Mouse (Mus musculus) left cerebral cortex, postnatal 25 days (tissue): Measurements from ENCODE around the gene Cacul1. TPM values are rescaled to one million over a fixed set of nuclear protein-coding genes. Genes with fewer than 3 reads are reported as not detected.
"Not testable (repeated sequence)": the region's sequence is repeated elsewhere in the genome, so short reads cannot be mapped to it uniquely, and the experiment has no call there.

Source experiments
- DNase-seq, 2 experiments: peaks; one replicate each; pipeline ENCODE4 v3.0.0; 2022; ENCODE audit warnings: low spot score in 2 of 2, mixed read lengths in 1 of 2
- intact Hi-C: fragments of 180-260 bp; cut with DNase I; formaldehyde crosslinking; loops from one replicate; pipeline ENCODE4 v1.15.1; 2025
- total RNA-seq, 2 experiments: library from RNA; stranded (reverse); gene quantifications; 2 replicates each; pipeline ENCODE4 v1.2.3; 2021

Gene Cacul1
- total RNA-seq = 10 to 100 TPM; 48.3 to 50.1 TPM

DNA sequence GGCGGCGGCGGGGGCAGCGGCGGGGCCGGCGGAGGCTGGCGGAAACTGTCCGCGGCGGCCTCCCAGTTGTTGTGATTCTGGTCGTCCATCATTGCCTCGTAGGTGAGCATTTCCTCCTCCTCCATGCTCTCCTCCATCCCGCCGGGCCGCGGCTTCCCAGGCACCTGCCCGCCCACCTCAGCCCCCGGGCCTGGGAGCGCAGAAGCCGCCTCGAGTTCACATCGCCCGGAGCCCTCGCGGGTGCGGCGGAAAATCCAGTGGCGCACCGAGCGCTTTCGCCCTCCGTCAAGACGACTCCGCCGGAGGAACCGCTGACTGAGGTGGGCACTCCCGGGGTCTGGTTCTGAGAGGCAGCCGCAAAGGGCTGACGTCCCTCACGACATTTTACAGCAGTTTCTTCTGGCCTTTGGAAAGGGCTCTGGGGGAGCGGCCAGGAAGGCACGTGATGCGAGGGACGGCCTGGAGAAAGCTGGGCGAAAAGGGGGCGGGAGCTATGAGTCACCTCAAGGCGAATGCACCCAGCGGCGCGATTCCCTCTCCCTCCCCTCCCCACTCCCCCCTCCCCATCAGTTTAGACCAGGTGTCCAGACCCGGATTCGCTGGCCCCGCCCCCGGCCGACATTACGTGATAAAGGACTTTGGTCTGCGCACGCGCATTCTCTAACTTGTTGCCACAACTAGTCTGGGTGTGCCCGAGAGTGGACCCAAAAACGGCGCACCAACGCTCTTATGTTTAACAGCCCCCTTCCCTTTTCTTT is at the start of gene Cacul1:
Gene Cacul1 (minus strand): TSS at position 444 of the 758 bp plus-strand sequence.
- peak; percentile 93 to 98 for DNase-seq
- intact Hi-C loops = loop anchor here (1.0 kb wide), 1 partner anchor 176 kb away; no protein-coding TSS in a partner anchor

DNA sequence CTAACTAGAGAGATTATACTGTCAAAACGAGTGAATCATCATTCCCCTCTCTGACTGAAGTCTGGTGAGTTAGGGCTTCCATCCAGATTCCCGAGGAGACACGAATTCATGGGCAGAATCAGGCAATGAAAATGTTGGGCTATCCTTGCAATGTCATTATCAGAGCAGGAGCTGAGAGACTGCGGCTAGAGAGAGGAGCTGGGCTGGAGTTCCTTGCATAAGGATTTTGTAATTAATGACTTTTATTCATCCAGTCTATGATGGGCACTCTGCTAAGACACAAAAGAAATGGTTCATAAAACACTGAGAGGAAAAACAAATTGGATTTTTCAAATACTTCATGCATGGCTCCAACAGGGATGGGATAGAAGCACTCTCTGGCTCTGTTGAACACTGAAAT is 38.6 kb upstream of the Cacul1 start:
- DNase-seq = peak in 1 of 2 experiments; percentile 30

DNA sequence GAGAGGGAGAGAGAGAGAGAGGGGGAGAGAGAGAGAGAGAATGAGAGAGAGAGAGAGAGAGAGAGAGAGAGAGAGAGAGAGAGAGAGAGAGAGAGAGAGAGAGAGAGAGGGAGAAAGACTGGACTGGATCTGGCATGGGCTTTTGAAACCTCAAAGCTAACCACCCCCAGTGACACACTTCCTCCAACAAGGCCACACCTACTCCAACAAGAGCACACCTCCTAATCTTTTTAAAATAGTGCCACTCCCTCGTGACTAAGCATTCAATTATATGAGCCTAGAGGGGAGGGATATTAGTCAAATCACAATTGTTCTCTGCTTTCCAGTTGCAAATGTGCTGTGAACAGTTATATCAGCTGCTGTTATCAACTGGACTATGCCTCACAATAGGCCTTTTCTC is 36.2 kb upstream of the Cacul1 start:
- intact Hi-C loops = no loop called here
- DNase-seq = no peak

More for the DNA sequence above, 38.6 kb upstream of the Cacul1 start:
- intact Hi-C loops = no loop called here

DNA sequence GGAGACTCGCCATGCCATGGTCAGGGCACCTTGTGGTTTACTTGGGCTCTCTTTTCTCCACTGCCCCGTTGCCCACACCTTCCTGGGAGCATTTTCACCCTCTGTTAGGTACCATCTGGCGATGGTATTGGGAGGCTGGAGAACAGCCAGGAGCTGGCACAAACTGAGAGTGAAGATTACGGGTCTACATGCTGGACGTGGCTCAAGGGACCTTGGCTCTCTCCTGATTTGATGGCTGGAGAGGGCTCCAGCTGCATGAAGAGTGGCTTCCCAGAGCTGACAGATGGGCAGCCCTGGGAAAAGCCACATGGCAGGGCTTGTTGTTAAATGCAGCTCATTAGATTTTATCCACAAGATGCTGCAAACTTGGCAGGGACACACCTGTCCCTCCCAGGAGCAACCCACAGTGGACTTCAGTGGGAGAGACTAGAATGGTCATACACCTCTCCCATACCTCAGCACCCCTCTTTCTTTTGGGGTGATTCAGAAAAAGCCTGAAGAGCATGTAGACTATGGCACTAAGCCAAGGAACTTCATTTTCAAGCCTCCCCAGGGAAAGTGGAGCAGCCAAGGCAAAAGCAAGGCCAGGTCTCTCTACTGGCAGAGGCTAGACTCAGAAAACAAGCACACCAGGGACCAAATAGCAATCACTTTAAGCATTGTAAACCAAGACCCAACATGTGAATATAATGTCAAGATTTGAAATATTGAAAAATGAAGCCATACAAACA is 34.8 kb upstream of the Cacul1 start:
- intact Hi-C loops = no loop called here

DNA sequence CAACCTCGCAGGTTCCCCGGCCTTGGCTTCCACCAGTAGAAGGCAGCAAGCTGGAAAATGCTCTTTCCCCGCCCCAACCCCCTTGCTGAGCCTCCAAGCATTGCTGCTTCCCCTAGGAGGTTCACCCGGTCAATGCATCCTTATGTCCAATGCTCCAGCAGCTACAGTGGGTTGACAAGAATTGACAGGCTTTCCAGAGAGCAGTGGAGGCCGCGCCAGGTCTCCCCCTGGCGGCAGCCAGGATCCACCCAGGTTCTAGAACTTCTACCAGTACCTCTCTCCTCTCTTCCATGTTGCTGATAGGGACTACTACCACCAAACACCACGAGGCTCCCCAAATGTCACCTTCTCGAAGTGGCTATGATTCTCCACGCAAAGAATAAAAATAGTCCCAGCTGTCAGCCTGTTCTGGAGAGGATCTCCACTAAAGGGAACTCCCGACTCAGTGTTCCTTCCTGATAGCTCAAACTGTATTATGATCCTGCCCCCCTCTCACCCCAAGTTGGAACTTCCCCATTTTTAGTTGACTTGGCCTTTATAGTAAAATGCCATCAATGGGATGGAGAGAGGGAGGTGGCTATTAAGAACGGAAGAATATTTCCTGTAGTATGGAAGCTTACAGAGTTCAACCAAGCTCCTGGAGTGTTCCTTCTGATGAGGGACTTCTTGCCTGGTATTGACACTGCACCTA is 30.8 kb upstream of the Cacul1 start:
- intact Hi-C loops = no loop called here
- no peak for DNase-seq

More for the DNA sequence above, 34.8 kb upstream of the Cacul1 start:
- DNase-seq = no peak

DNA sequence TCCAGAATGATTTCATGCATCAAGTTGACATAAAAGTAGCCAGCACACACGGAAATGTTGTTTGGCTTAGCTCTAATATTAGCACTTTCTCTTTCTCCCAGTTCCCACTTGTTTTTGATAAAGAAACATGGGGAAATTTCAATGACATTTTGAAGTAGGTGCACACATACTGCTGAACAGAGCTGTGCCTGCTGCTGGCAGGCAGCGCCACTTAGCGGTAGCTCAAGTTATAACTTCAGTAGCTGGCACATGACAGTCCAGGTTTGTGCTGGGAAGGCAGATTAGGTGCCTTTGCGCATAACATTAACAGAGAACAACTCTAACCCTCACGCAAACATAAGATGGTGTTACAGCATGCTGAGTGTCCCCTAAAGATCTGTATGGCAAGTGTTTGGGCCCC is 27.9 kb upstream of the Cacul1 start:
- no peak for DNase-seq
- intact Hi-C loops = no loop called here

DNA sequence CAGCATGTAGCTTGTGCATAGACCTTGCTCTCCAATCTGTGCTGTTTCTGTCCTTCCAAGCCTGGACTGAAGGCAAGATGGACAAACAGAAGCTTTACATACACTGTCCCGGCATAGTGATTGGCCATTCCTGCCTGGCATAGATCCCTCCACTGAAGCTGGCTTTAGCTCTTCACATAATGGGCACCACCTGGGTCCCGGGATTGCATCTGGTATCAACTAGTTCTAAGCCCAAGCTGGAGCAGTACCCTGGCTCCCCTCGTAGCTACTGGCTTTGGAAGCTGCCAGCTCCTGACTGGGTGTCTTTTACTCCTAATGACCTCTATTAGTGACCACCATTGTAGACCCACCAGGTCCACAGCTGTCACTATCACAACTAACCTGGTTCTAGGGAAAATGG is 22.8 kb upstream of the Cacul1 start:
- DNase-seq = no peak
- intact Hi-C loops = no loop called here

DNA sequence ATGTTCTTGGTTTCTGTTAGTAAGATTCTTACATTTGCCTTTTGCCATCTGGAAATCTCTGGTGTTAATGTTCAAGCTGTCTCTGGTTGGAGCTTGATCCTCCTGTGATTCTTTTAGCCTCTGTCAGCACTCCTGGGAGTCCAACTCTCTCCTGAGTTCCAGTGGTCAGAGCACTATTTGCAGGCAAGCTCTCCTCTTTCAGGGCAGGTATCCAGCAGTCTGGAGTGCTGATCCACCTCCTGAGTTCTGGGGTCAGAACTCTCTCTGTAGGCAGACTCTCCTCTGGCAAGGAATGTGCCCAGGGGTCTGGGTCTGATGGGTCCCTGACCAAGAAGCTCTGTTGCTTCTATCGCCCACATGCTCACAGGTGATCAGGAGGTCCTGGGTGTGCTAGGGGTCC is 21.2 kb upstream of the Cacul1 start:
- intact Hi-C loops, DNase-seq: not testable (repeated sequence)

DNA sequence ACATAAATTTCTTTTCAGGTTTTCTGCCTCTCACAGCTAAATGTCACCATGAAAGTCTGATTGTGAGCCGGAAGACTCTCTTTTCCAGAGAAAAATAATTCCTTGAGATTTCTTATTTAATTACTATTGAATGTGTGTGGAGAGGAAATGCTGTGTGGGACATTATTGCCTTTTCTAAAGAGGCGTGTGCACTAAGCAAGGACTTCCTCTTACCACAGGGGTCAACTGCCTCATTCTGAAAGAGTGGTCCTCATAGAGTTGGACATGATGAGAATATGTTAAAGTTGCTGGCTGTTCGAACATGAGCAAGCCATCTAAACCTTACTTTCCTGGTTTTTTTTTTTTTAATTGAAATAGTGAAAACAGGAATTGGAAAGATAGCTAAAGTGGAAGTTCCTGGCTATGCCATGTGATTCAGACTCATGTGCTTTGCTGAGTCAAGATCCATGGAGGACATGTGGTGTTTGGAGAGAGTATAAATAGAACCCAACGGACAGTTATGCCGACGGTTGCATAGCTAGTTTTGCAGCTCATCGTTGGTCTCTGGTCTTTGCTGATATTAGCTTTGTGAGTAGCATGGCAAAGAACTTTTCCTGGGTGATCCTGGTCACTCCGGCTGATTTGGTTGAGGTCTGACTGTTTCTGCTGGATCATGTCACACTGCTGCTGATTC is 17.3 kb upstream of the Cacul1 start:
- DNase-seq = no peak
- intact Hi-C loops = no loop called here

DNA sequence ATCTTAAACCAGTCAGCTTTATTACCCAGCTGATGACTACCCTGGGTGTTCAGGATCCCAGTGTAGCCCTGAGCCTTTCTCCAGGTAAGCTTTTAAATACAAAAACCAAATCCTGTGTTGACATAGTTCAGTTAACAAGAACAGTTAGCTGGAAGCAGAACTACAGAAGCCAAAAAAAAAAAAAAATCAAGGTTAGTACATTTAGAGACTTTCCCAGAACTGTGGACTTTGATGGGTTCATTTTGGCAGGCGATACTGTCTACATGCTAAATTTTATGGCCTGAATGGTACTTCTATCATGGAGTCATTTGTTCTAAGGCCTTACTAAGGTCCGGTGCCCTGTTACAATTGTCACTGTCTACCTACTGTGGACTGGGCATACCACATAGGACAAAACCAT is 8.8 kb upstream of the Cacul1 start:
- DNase-seq = no peak
- intact Hi-C loops = no loop called here

DNA sequence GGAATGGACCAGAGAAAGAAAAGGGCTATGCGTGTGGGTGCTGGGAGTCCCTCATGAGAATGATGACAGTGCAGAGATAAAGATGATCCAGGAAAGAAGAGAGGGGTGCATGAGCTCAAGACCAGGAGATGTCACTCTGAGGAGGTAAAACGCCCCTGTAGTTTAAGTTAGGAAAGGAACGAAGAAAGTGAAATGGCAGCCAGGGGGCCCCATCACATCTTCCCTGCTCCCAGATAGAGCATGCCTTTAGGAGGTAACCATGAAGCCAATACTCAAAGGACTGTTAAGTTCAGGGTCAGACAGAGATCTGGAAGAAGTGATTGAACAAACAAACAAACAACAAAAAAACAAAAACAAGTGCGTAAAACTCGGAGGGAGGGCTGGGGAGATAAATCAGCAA is 5.8 kb upstream of the Cacul1 start:
- intact Hi-C loops = no loop called here
- peak in 1 of 2 experiments; percentile 9 for DNase-seq

DNA sequence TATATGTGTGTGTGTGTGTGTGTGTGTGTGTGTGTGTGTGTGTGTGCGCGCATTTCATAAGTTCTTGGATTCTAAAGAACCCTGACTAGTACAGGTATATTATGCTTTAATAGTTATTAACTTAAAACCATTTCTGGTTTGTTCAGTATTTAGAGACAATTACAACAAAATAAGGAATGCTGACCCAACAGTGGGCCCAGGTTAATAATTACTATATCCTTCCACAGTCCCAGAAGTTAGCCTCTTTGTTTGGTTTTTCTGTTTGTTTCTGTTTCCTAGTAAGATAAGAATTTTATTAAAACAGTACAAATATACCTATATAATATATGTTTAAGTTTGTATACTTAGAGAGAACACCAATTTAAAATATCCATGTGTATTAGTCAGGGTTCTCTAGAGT is 2.4 kb upstream of the Cacul1 start:
- intact Hi-C loops = no loop called here
- no peak for DNase-seq

DNA sequence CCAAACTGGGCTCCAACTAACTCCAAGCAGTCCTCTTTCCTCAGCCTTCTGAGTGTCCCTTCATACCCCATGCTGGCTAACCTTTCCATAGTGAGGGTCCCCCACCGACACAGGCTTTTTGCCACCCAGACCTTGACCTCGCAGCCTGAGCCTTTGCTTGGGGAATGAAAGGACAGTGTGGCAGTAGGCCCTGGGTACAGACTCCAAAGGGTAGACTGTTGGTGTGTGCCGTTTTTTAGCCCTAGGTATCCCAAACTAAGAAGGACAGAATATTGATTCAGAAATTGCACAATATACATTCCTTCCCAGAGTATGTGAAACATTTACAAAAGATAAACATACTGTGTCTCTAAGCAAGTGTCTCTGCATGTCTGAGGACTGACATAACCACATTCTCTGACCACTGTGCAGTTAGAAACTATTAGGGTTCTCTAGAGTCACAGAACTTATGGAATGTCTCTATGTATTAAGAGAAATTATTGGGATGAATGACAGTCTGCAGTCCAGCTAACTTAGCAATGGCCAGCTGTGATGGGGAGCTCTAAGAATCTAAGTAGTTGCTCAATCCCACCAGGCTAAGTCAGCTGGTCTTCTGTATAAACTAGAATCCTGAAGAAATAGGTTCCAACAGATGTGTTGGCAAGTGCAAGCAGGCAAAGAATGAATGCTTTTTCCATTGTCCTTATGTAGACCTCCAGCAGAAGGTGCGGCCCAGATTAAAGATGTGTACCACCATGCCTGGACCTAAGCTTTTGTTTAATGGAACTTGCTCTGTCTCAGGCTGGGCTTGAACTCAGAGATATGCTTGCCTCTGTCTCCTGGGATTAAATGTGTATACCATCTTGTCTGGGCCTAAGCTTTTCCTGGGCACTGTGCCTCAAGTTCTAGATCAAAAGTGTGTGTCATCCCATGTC is 809 bp upstream of the Cacul1 start:
- no peak for DNase-seq
- intact Hi-C loops = loop anchor here (1.0 kb wide), 1 partner anchor 175 kb away; no protein-coding TSS in a partner anchor

DNA sequence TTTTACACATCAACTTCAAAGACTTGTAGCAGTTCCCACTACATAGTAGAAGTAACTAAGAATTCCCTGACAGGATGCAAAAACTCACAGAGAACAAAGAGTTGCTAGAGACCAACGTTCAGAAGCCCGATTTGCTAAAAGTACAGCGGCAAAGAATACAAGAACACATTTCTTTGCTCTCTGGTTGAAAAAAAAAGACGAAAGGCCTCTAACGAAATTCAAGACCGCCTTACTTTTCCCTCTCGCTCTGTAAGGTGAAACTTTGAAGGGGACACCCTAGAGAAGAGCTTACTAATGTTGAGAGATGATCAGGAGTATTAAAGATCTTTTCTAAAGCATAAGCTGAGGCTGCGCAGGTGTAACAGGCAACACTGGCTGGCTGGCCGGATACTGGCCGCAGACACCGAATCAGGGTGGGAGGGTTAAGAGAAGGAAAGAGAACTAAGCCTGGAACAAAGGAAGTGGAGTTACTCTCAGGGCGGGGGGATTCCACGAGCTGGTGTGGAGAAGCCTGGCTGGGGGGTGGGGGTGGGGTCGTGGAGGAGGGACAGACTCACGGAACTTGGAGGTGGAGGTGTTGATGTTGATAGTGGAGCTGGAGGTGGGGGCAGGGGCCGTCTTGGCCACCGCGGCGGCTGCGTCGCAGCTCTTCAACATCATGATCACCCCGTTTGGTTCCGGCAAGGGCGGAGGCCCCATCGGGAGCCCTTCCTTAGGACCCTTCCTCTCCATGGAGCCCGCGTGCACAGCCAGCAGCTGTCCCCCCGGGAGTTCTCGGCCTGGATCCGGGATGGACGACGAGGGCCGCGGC is 849 bp downstream of the Cacul1 start:
- DNase-seq = peak; percentile 27 to 33
- intact Hi-C loops = no loop called here

DNA sequence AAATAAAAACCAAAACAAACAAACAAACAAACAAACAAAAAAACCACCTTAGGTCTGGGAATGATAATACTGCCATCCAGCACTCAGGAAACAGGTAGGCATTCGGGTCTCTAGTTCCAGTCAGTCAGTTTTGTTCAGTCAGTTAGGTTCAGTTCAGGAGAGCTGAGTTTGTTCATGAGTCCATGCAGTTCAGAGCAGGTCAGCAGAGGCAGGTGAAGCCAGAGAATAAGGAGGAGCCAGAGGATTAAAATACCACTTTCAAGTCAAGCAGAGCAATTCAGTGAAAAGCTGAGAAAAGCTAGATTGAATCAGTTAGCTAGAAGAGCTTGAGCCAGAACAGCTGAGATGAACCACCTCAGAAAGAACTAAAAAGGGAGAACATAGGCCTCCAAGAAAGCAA is 4.1 kb downstream of the Cacul1 start:
- DNase-seq = no peak
- intact Hi-C loops = no loop called here

DNA sequence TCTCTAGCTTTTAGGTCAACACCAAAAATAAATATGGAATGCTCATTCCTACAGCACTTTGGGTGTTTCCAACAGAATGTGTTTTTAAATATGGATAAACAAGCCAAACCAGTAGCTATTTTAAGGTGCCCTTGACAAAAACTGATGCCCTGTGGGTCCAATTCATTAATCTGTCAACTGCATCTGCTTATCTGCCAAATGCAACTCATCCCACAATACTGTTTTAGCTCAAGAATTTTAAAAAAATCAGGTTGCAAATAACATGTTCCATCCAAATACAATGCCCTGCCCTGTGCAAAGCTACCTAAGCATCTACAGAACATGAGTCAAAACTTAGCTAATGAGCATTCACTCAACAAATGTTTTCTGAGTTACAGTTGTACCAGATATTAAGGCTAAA is 20.3 kb downstream of the Cacul1 start:
- no peak for DNase-seq
- intact Hi-C loops = no loop called here

DNA sequence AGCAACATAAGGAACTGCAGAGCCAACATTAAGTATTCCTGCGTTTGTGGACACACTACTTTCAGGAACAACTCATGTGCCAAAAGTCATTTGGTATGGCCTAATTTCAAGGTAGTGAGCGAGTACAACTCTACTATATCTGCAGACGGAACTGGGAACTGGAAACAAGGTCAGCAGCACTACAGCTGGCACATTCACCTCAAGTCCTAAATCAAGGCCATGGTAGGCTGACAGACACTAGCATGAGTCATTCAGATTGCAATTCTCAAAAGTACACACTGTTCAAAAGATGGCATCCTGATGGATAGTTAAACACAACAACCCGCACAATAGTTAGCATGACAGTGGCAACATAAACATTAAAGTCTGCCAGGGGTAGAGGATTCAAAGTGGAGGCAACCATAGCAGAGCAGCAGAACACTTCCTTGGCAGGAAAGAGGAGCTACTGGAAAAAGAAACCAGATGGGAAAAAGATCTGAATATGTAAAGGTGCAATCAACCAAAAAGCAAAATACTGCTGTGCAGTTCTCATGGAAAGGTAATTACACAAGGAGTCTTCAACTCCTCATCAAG is 25.9 kb downstream of the Cacul1 start:
- peak in 1 of 2 experiments; percentile 6 for DNase-seq

DNA sequence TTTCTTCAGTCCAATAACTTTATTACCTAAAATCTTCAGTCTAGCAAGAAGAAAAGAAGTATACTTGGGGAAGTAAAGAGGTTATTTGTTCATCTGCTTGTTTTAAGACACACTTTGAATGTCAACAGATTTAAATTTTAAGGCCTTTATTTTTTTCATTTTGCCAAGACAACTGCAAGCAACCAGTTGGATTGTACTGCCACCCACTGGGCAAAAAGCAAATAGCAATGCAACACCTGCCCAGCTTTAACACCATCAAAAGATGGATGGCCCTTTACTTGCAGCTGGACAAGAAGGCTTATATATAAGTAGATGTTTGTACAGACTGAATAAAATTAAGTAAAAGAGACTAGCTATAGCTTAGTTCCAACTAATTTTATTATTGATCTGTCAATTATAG is 27.3 kb downstream of the Cacul1 start:
- intact Hi-C loops = loop anchor here (5.0 kb wide), 1 partner anchor 116 kb away; no protein-coding TSS in a partner anchor
- DNase-seq = peak; percentile 52 to 66

More for the DNA sequence above, 25.9 kb downstream of the Cacul1 start:
- intact Hi-C loops = loop anchor here (5.0 kb wide), 1 partner anchor 118 kb away; no protein-coding TSS in a partner anchor
